Mouse (Mus musculus) MEL (cell line): ENCODE measurements around the gene Desi2. TPM values are rescaled to one million over a fixed set of nuclear protein-coding genes. Genes with fewer than 3 reads are reported as not detected.
"Not testable (repeated sequence)": the region's sequence is repeated elsewhere in the genome, so short reads cannot be mapped to it uniquely, and the experiment has no call there.

Experiments
- DNase-seq: peaks from one replicate; pipeline ENCODE4 v3.0.0; 2011; ENCODE audit warnings: low read depth, low spot score
- H3K27ac ChIP-seq: 2 replicates; pipeline ENCODE4 v1.5.1; 2012; ENCODE audit warnings: low read depth, mild to moderate bottlenecking, control low read depth, low read length, moderate library complexity; ENCODE audit not compliant: control insufficient read depth
- H3K27me3 ChIP-seq, 2 experiments: fragments of 150-350 bp in 1 of 2; sonication (generic) in 1 of 2; 2 replicates each; pipeline ENCODE4 v1.6.1; 2012; ENCODE audit warnings: low read length in 2 of 2, mild to moderate bottlenecking in 2 of 2, improper control_type of control experiment in 1 of 2, moderate library complexity in 1 of 2; ENCODE audit not compliant: insufficient read depth in 2 of 2, control insufficient read depth in 1 of 2
- H3K36me3 ChIP-seq, 2 experiments: 2 replicates each; pipeline ENCODE4 v1.6.1; 2012 to 2014; ENCODE audit warnings: low read length in 2 of 2, improper control_type of control experiment in 1 of 2, inconsistent platforms in 1 of 2, mild to moderate bottlenecking in 1 of 2; ENCODE audit not compliant: insufficient read depth in 2 of 2, control insufficient read depth in 1 of 2
- H3K4me1 ChIP-seq, 2 experiments: fragments of 150-350 bp in 1 of 2; sonication (generic) in 1 of 2; 2 replicates each; pipeline ENCODE4 v1.6.1; 2012; ENCODE audit warnings: low read length in 2 of 2, improper control_type of control experiment in 1 of 2, mild to moderate bottlenecking in 1 of 2; ENCODE audit not compliant: insufficient read depth in 2 of 2, control insufficient read depth in 1 of 2
- H3K4me3 ChIP-seq, 2 experiments: fragments of 150-350 bp in 1 of 2; sonication (generic) in 1 of 2; 2 replicates each; pipeline ENCODE4 v1.5.1; 2012; ENCODE audit warnings: low read depth in 2 of 2, low read length in 2 of 2, mild to moderate bottlenecking in 2 of 2, moderate library complexity in 2 of 2, control low read depth in 1 of 2, improper control_type of control experiment in 1 of 2; ENCODE audit not compliant: control insufficient read depth in 1 of 2, insufficient read depth in 1 of 2
- H3K79me2 ChIP-seq: 2 replicates; pipeline ENCODE4 v1.6.1; 2012; ENCODE audit warnings: mild to moderate bottlenecking, low read length, moderate library complexity; ENCODE audit not compliant: control insufficient read depth, poor library complexity, insufficient read depth
- H3K9ac ChIP-seq: 2 replicates; pipeline ENCODE4 v1.6.1; 2012; ENCODE audit warnings: low read depth, mild to moderate bottlenecking, control low read depth, low read length, moderate library complexity; ENCODE audit not compliant: control insufficient read depth, poor library complexity, severe bottlenecking
- H3K9me3 ChIP-seq: fragments of 150-350 bp; sonication (generic); replicated peaks from 2 replicates; pipeline ENCODE4 v1.6.1; 2012; ENCODE audit warnings: mild to moderate bottlenecking, low read length, improper control_type of control experiment, moderate library complexity; ENCODE audit not compliant: insufficient read depth
- BHLHE40 ChIP-seq: IDR thresholded peaks from 2 replicates; pipeline ENCODE4 v1.6.1; 2012; ENCODE audit warnings: low read depth, mild to moderate bottlenecking, inconsistent platforms, low read length, improper control_type of control experiment, borderline replicate concordance
- CHD1 ChIP-seq: IDR thresholded peaks from 2 replicates; pipeline ENCODE4 v1.6.1; 2012; ENCODE audit warnings: low read depth, mild to moderate bottlenecking, inconsistent platforms, low read length, improper control_type of control experiment
- CHD2 ChIP-seq: IDR thresholded peaks from 2 replicates; pipeline ENCODE4 v1.6.1; 2011; ENCODE audit warnings: low read length, improper control_type of control experiment
- CTCF ChIP-seq, 3 experiments: IDR thresholded peaks in 2 of 3; conservative IDR thresholded peaks in 1 of 3; 2 replicates each; pipeline ENCODE4 v1.5.1; 2011 to 2012; ENCODE audit warnings: low read length in 3 of 3, low read depth in 2 of 3, mild to moderate bottlenecking in 2 of 3, improper control_type of control experiment in 1 of 3, inconsistent platforms in 1 of 3, mixed read lengths in 1 of 3, moderate library complexity in 1 of 3; ENCODE audit not compliant: control insufficient read depth in 1 of 3, insufficient read depth in 1 of 3, poor library complexity in 1 of 3, severe bottlenecking in 1 of 3
- E2F4 ChIP-seq: IDR thresholded peaks from 2 replicates; pipeline ENCODE4 v1.6.1; 2011; ENCODE audit warnings: low read depth, low read length, improper control_type of control experiment, borderline replicate concordance
- ETS1 ChIP-seq: IDR thresholded peaks from 2 replicates; pipeline ENCODE4 v1.6.1; 2012; ENCODE audit warnings: low read depth, mild to moderate bottlenecking, inconsistent platforms, low read length, improper control_type of control experiment, moderate library complexity
- GABPA ChIP-seq: IDR thresholded peaks from 2 replicates; pipeline ENCODE4 v1.6.1; 2012; ENCODE audit warnings: low read depth, mild to moderate bottlenecking, inconsistent platforms, low read length, improper control_type of control experiment, moderate library complexity
- HCFC1 ChIP-seq: IDR thresholded peaks from 2 replicates; pipeline ENCODE4 v1.6.1; 2012; ENCODE audit warnings: low read depth, mild to moderate bottlenecking, inconsistent platforms, low read length, improper control_type of control experiment, moderate library complexity
- JUND ChIP-seq: IDR thresholded peaks from 2 replicates; pipeline ENCODE4 v1.6.1; 2011; ENCODE audit warnings: low read depth, mild to moderate bottlenecking, improper control_type of control experiment, low read length
- MAX ChIP-seq: IDR thresholded peaks from 2 replicates; pipeline ENCODE4 v1.6.1; 2011; ENCODE audit warnings: low read length, improper control_type of control experiment
- MYC ChIP-seq: IDR thresholded peaks from 2 replicates; pipeline ENCODE4 v1.6.1; 2011; ENCODE audit warnings: low read depth, mild to moderate bottlenecking, low read length, improper control_type of control experiment, moderate library complexity
- NELFE ChIP-seq: IDR thresholded peaks from 2 replicates; pipeline ENCODE4 v1.6.1; 2011; ENCODE audit warnings: low read depth, low read length, improper control_type of control experiment
- POLR2A ChIP-seq, 2 experiments: IDR thresholded peaks; 2 replicates each; pipeline ENCODE4 v1.6.1; 2011 to 2012; ENCODE audit warnings: low read length in 2 of 2, mild to moderate bottlenecking in 2 of 2, control low read depth in 1 of 2, improper control_type of control experiment in 1 of 2, low read depth in 1 of 2, moderate library complexity in 1 of 2; ENCODE audit not compliant: control insufficient read depth in 1 of 2, insufficient read depth in 1 of 2, poor library complexity in 1 of 2
- POLR2AphosphoS2 ChIP-seq: IDR thresholded peaks from 2 replicates; pipeline ENCODE4 v1.6.1; 2011; ENCODE audit warnings: low read length, improper control_type of control experiment
- RAD21 ChIP-seq: IDR thresholded peaks from 2 replicates; pipeline ENCODE4 v1.6.1; 2011; ENCODE audit warnings: mild to moderate bottlenecking, low read depth, low read length, improper control_type of control experiment
- SIN3A ChIP-seq: IDR thresholded peaks from 2 replicates; pipeline ENCODE4 v1.6.1; 2012; ENCODE audit warnings: low read length, improper control_type of control experiment, inconsistent platforms
- SMC3 ChIP-seq: IDR thresholded peaks from 2 replicates; pipeline ENCODE4 v1.6.1; 2011; ENCODE audit warnings: low read depth, low read length, improper control_type of control experiment
- TAL1 ChIP-seq: IDR thresholded peaks from 2 replicates; pipeline ENCODE4 v1.6.1; 2012; ENCODE audit warnings: mild to moderate bottlenecking, inconsistent platforms, low read length, moderate library complexity, mixed read lengths
- TBP ChIP-seq: IDR thresholded peaks from 2 replicates; pipeline ENCODE4 v1.8.0; 2011; ENCODE audit warnings: low read depth, low read length, improper control_type of control experiment
- USF2 ChIP-seq, 2 experiments: IDR thresholded peaks; 2 replicates each; pipeline ENCODE4 v1.6.1; 2011 to 2012; ENCODE audit warnings: improper control_type of control experiment in 2 of 2, low read length in 2 of 2, borderline replicate concordance in 1 of 2, inconsistent platforms in 1 of 2, low read depth in 1 of 2, mild to moderate bottlenecking in 1 of 2; ENCODE audit not compliant: insufficient read depth in 1 of 2
- ZC3H11A ChIP-seq: IDR thresholded peaks from 2 replicates; pipeline ENCODE4 v1.6.1; 2012; ENCODE audit warnings: low read depth, mild to moderate bottlenecking, inconsistent platforms, low read length, improper control_type of control experiment
- ZKSCAN1 ChIP-seq: IDR thresholded peaks from 2 replicates; pipeline ENCODE4 v1.6.1; 2012; ENCODE audit warnings: low read depth, mild to moderate bottlenecking, inconsistent platforms, low read length, improper control_type of control experiment, moderate library complexity
- ZNF384 ChIP-seq: IDR thresholded peaks from 2 replicates; pipeline ENCODE4 v1.6.1; 2012; ENCODE audit warnings: low read depth, mild to moderate bottlenecking, inconsistent platforms, low read length, improper control_type of control experiment
- polyA plus RNA-seq, 2 experiments: library from polyadenylated mRNA; stranded (reverse) in 1 of 2; unstranded in 1 of 2; fragments of >175 nt in 1 of 2; fragments of >200 nt in 1 of 2; gene quantifications; 2 replicates each; pipeline versions ENCODE4 v1.2.1 to v1.2.4; 2012; ENCODE audit warnings: low replicate concordance in 2 of 2, low read depth in 1 of 2; ENCODE audit not compliant: insufficient read length in 2 of 2, insufficient read depth in 1 of 2, missing spikeins in 1 of 2
- total RNA-seq: library from RNA; depleted of rRNA; stranded (reverse); fragments of 300-350 nt; gene quantifications from 2 replicates; pipeline ENCODE4 v1.2.3, GENCODE M21; 2012

Gene Desi2
- total and polyA plus RNA-seq, 3 experiments: 16.9 to 22.3 TPM; not detected in 1

GRCm38 (mm10) chr1:178205701-178206325, 18.6 kb downstream of the Desi2 start:
- peaks cover 0 to 3% of the 10 kb centered on the region in 2 experiments; a peak in 1 of 4 replicates for H3K4me1 ChIP-seq
- TF ChIP-seq ZKSCAN1: no peak
- no peak for TF ChIP-seq NELFE
- no peak for TF ChIP-seq ZC3H11A
- no peak for TF ChIP-seq JUND
- TF ChIP-seq SMC3: no peak
- TF ChIP-seq SIN3A: no peak
- no peak for TF ChIP-seq E2F4
- no peak for TF ChIP-seq BHLHE40
- no peak for TF ChIP-seq CHD2
- no peak for TF ChIP-seq TAL1
- H3K27me3 ChIP-seq: no peaks in the 10 kb centered on the region
- no peak overlapping the region for H3K27ac ChIP-seq
- H3K9me3 ChIP-seq: no peaks in the 10 kb centered on the region
- peaks cover 5% of the 10 kb centered on the region; the same call in 1 of the 2 replicates for H3K79me2 ChIP-seq
- H3K4me3 ChIP-seq: no peak overlapping the region
- peaks cover 0 to 2% of the 10 kb centered on the region in 2 experiments; a peak in 2 of 4 replicates for H3K36me3 ChIP-seq
- H3K9ac ChIP-seq: no peak overlapping the region
- DNase-seq: no peak

DNA sequence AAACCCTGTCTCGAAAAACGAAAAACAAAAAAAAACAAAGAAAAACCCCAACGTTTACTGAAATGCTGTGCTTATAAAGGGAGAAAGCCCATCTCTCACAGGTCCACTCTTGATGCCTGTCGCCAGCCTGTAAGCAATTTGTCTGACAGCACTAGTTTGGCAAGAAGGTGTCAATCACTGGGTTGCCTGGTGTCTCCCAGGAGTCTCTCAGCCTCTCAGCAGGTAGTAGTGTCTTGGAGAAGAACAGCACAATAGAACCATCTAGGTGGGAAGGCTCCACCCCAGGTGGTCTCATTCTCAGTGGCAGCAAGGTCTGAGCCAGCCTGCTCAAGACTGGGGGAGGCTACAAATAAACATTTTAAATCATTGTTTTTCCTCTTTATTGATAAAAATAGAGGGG, 20.6 kb downstream of the Desi2 start:
- H3K4me3 ChIP-seq, H3K9me3 ChIP-seq, H3K79me2 ChIP-seq, H3K27ac ChIP-seq, H3K27me3 ChIP-seq, DNase-seq, H3K36me3 ChIP-seq, H3K4me1 ChIP-seq, H3K9ac ChIP-seq: not testable (repeated sequence)

DNA sequence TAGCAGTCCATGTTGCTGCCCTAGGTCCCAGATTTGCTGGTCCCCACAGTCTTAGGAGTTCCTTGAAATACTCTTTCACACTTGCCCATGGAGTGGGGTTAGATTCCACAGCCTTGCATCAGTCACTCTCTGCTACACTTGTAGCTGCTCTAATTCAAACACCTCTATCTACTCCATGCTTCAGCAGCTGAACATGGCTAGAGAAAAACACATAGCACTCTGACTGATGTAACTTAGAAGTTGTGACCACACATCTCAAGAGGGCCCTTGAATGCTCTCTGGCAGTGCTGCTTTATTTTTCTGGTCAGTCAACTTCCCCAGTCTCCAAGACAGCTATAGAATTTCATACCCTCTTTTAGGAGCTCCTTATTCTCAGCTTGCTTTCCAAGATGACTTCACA, 22.7 kb downstream of the Desi2 start:
- H3K4me3 ChIP-seq: no peak overlapping the region
- no peaks in the 10 kb centered on the region for H3K9me3 ChIP-seq
- H3K27me3 ChIP-seq: no peaks in the 10 kb centered on the region
- TF ChIP-seq MYC (no peak), POLR2A (IDR thresholded peaks at IDR 0.05; ENCODE audit: control insufficient read depth in 1 of 2, insufficient read depth in 1 of 2, low read depth in 1 of 2, low read length in 2 of 2, poor library complexity in 1 of 2) (no peak), CTCF (IDR thresholded peaks at IDR 0.05 in 2 of 3, conservative IDR thresholded peaks at IDR 0.05 in 1 of 3; ENCODE audit: control insufficient read depth in 1 of 3, insufficient read depth in 1 of 3, low read depth in 2 of 3, low read length in 3 of 3, poor library complexity in 1 of 3, severe bottlenecking in 1 of 3) (no peak), HCFC1 (no peak), CHD2 (no peak), RAD21 (no peak), USF2 (IDR thresholded peaks at IDR 0.05; ENCODE audit: borderline replicate concordance in 1 of 2, insufficient read depth in 1 of 2, low read depth in 1 of 2, low read length in 2 of 2) (no peak), SMC3 (no peak), POLR2AphosphoS2 (no peak), ZNF384 (no peak), CHD1 (no peak), ETS1 (no peak), TBP (no peak), MAX (no peak), GABPA (no peak), ZC3H11A (no peak), TAL1 (no peak)
- H3K27ac ChIP-seq: no peak overlapping the region
- no peak for DNase-seq
- H3K36me3 ChIP-seq: peaks cover 0 to 2% of the 10 kb centered on the region in 2 experiments; a peak in 2 of 4 replicates
- H3K4me1 ChIP-seq: peaks cover 0 to 3% of the 10 kb centered on the region in 2 experiments; a peak in 1 of 4 replicates
- H3K79me2 ChIP-seq: no peaks in the 10 kb centered on the region; the same call in 1 of the 2 replicates
- no peak overlapping the region for H3K9ac ChIP-seq
